Mouse (Mus musculus) midbrain, embryonic 11.5 days (tissue): ENCODE results near the gene Zfp704. TPM values are rescaled to one million over a fixed set of nuclear protein-coding genes. Genes with fewer than 3 reads are reported as not detected.
A peak's percentile ranks its signal among the peaks of the same experiment; 100 is the strongest.

ENCODE experiments used
- ATAC-seq: fragments of 200-750 bp; cut with Nextera tagmentation; 2 replicates; pipeline ENCODE4 v1.8.0; 2017; ENCODE audit warnings: moderate TSS enrichment, moderate library complexity; ENCODE audit not compliant: low FRiP score
- DNase-seq: peaks from one replicate; pipeline ENCODE4 v3.0.0; 2015; ENCODE audit warnings: low spot score; ENCODE audit errors: missing footprints
- H3K27ac ChIP-seq: fragments of 300-500 bp; sonication (generic); 2 replicates; pipeline ENCODE4 v1.5.1; 2014; ENCODE audit warnings: low read depth, low read length
- H3K27me3 ChIP-seq: fragments of 300-500 bp; sonication (generic); 2 replicates; pipeline ENCODE4 v1.6.1; 2014; ENCODE audit warnings: mild to moderate bottlenecking, low read length, moderate library complexity, mixed read lengths; ENCODE audit not compliant: control insufficient read depth, insufficient read depth
- H3K36me3 ChIP-seq: fragments of 300-500 bp; sonication (generic); 2 replicates; pipeline ENCODE4 v1.6.1; 2014; ENCODE audit warnings: mild to moderate bottlenecking, low read length, moderate library complexity, mixed read lengths; ENCODE audit not compliant: control insufficient read depth, insufficient read depth
- H3K4me1 ChIP-seq: fragments of 300-500 bp; sonication (generic); 2 replicates; pipeline ENCODE4 v1.6.1; 2014; ENCODE audit warnings: low read length; ENCODE audit not compliant: control insufficient read depth, insufficient read depth
- H3K4me2 ChIP-seq: fragments of 300-500 bp; sonication (generic); 2 replicates; pipeline ENCODE4 v1.6.1; 2014; ENCODE audit warnings: mild to moderate bottlenecking, moderate library complexity
- H3K4me3 ChIP-seq: fragments of 300-500 bp; sonication (generic); 2 replicates; pipeline ENCODE4 v1.5.1; 2014; ENCODE audit warnings: low read depth, low read length
- H3K9ac ChIP-seq: fragments of 300-500 bp; sonication (generic); 2 replicates; pipeline ENCODE4 v1.6.1; 2014; ENCODE audit warnings: low read length
- H3K9me3 ChIP-seq: fragments of 300-500 bp; sonication (generic); 2 replicates; pipeline ENCODE4 v1.6.1; 2016; ENCODE audit warnings: low read length; ENCODE audit not compliant: control insufficient read depth
- WGBS: fragments of 180-500 bp; shearing (Covaris S2); extraction: QIAGEN DNeasy Blood & Tissue Kit; methylation state at CpG from one replicate; pipeline ENCODE4 v1.1.7; 2014; 5-methylcytosine and 5-hydroxymethylcytosine counted together
- polyA plus RNA-seq: library from polyadenylated mRNA; unstranded; fragments of >200 nt; fragmentation: Nextera tagmentation; extraction: Ambion mirVana; gene quantifications from 2 replicates; pipeline ENCODE4 v1.2.1, GENCODE M21; 2014

The Zfp704 gene
- polyA plus RNA-seq, 1 experiment from 2014 or later = 5.5 TPM

DNA sequence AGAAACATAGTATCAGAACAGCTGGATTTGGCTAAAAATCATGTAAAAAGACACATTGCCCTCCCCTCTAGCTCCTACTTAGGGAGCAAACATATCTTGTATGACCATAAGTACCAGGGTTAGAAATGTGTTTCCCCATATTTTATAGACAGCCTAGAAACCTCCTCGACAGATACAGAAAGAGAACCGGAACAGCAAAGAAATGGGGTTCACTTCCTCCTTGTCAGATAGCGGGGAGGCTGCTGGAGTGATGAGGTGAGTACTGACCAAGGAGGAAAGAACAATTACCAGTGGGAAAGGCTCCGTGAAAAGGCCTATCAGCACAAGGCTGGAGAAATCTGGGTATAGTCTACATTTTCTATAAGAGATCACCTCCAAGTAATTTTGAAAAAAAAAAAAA is 182.1 kb downstream of the Zfp704 start:
- H3K9ac ChIP-seq = no peak overlapping the region
- H3K4me1 ChIP-seq = no peaks in the 10 kb centered on the region
- no peaks in the 10 kb centered on the region for H3K9me3 ChIP-seq
- H3K4me2 ChIP-seq = no peak overlapping the region
- no peaks in the 10 kb centered on the region for H3K27me3 ChIP-seq
- WGBS = 91% methylated on average over 4 of the region's 4 CpGs
- no peak overlapping the region for H3K27ac ChIP-seq
- H3K36me3 ChIP-seq = no peaks in the 10 kb centered on the region
- no peak for DNase-seq
- H3K4me3 ChIP-seq = no peak overlapping the region
- ATAC-seq = no peak

GRCm38 (mm10) chr3:9425661-9426060 is 184.2 kb downstream of the Zfp704 start:
- Histone ChIP-seq H3K4me1 (no peaks in the 10 kb centered on the region), H3K27ac (no peak overlapping the region)
- 93% methylated on average over 5 of the region's 5 CpGs for WGBS

GRCm38 (mm10) chr3:9424637-9425036 is 185.2 kb downstream of the Zfp704 start:
- H3K27ac ChIP-seq = no peak overlapping the region
- no peak for ATAC-seq
- no peaks in the 10 kb centered on the region for H3K4me1 ChIP-seq
- no peak overlapping the region for H3K4me3 ChIP-seq
- H3K4me2 ChIP-seq = no peak overlapping the region
- peak; percentile 45 for DNase-seq
- H3K27me3 ChIP-seq = no peaks in the 10 kb centered on the region
- H3K9me3 ChIP-seq = no peaks in the 10 kb centered on the region
- H3K9ac ChIP-seq = no peak overlapping the region
- 90% methylated on average over 6 of the region's 6 CpGs for WGBS
- H3K36me3 ChIP-seq = no peaks in the 10 kb centered on the region

More at GRCm38 (mm10) chr3:9425661-9426060, 184.2 kb downstream of the Zfp704 start:
- H3K27me3 ChIP-seq = no peaks in the 10 kb centered on the region
- H3K9ac ChIP-seq = no peak overlapping the region
- DNase-seq (peak; percentile 59), ATAC-seq (no peak)
- H3K9me3 ChIP-seq = no peaks in the 10 kb centered on the region
- no peak overlapping the region for H3K4me3 ChIP-seq
- H3K4me2 ChIP-seq = no peak overlapping the region
- H3K36me3 ChIP-seq = no peaks in the 10 kb centered on the region

DNA sequence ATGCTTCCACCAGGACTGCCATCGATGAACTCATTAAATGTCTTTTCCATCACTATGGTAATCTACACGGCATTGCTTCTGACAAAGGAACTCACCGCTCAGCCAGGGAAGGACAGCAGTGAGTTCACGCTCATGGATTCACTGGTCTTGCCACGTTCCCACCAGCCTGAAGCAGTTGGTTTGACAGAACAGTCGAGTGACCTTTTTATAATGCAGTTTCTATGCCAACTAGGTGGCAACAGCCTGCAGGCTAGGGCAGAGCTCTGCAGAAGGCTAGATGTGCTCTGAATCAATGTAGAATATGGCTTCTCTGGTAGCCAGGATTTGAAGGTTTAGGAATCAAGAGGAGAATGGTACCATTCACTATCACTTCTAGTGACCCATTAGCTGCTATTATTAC is 186.2 kb downstream of the Zfp704 start:
- 88% methylated on average over 6 of the region's 6 CpGs for WGBS
- no peaks in the 10 kb centered on the region for H3K36me3 ChIP-seq
- no peaks in the 10 kb centered on the region for H3K27me3 ChIP-seq
- H3K4me1 ChIP-seq = no peaks in the 10 kb centered on the region
- no peaks in the 10 kb centered on the region for H3K9me3 ChIP-seq
- no peak overlapping the region for H3K4me3 ChIP-seq
- H3K4me2 ChIP-seq = no peak overlapping the region
- DNase-seq (peak; percentile 79), ATAC-seq (no peak)
- H3K27ac ChIP-seq = no peak overlapping the region
- H3K9ac ChIP-seq = no peak overlapping the region

DNA sequence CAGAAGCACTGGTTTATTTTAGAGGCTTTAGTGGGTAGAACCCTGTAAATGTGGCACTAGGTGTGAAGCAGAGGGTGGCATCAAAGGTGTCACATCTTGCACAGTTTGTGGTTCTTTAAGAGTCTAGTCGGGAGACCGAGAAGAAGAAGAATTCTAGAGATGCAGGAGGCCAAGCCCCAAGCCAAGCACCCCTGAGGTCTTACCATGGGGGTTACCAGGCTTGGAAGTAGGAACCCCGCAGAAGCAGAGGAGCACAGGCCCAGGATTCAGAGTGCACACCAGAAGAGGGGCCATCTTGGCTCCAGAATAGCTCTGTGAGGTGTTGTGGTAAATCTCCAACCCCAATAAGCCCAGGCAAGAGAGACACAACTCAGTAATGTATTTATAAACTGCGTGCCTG is 201.0 kb downstream of the Zfp704 start:
- H3K27ac ChIP-seq = no peak overlapping the region
- WGBS = 84% methylated on average over 4 of the region's 4 CpGs
- ATAC-seq (no peak), DNase-seq (no peak)
- no peaks in the 10 kb centered on the region for H3K27me3 ChIP-seq
- no peaks in the 10 kb centered on the region; the same call in 1 of the 2 replicates for H3K4me1 ChIP-seq
- H3K9ac ChIP-seq = no peak overlapping the region
- no peak overlapping the region for H3K4me2 ChIP-seq
- H3K36me3 ChIP-seq = no peaks in the 10 kb centered on the region
- H3K9me3 ChIP-seq = no peaks in the 10 kb centered on the region
- no peak overlapping the region for H3K4me3 ChIP-seq

GRCm38 (mm10) chr3:9407801-9408200 is 202.1 kb downstream of the Zfp704 start:
- WGBS = 77% methylated on average over 10 of the region's 10 CpGs
- Histone ChIP-seq H3K9ac (no peak overlapping the region), H3K36me3 (no peaks in the 10 kb centered on the region), H3K27me3 (no peaks in the 10 kb centered on the region), H3K27ac (no peak overlapping the region), H3K4me2 (no peak overlapping the region), H3K9me3 (no peaks in the 10 kb centered on the region), H3K4me1 (peaks cover 3% of the 10 kb centered on the region), H3K4me3 (no peak overlapping the region)
- ATAC-seq (no peak), DNase-seq (no peak)

DNA sequence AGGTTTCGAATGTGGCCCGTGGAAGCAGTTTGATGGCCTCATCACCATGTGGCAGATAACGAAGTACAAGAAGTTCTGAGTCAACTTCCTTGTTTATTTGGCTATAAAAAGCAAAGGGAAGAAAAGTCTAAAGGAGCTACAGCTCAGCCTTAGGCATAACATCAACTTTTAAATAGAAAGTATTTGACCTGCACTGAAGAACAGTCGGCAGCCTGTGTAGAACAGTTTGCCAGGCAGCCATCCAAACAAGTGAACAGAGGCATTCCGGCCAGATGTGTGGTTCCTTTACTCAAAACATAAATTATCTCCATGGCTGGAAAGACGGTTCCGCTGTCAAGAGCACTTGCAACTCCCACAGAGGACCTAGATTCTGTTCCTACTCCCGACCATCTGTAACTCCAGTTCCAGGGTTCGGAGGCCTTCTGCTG is 202.8 kb downstream of the Zfp704 start:
- Histone ChIP-seq H3K4me3 (no peak overlapping the region), H3K27ac (no peak overlapping the region), H3K27me3 (no peaks in the 10 kb centered on the region), H3K9me3 (no peaks in the 10 kb centered on the region), H3K36me3 (no peaks in the 10 kb centered on the region), H3K4me1 (peaks cover 3% of the 10 kb centered on the region), H3K9ac (no peak overlapping the region), H3K4me2 (no peak overlapping the region)
- ATAC-seq (no peak), DNase-seq (no peak)
- 84% methylated on average over 9 of the region's 9 CpGs for WGBS

GRCm38 (mm10) chr3:9405341-9405740 is 204.5 kb downstream of the Zfp704 start:
- no peaks in the 10 kb centered on the region for H3K36me3 ChIP-seq
- no peak for ATAC-seq
- DNase-seq = no peak
- H3K9me3 ChIP-seq = no peaks in the 10 kb centered on the region
- no peak overlapping the region for H3K27ac ChIP-seq
- H3K9ac ChIP-seq = no peak overlapping the region
- H3K4me3 ChIP-seq = no peak overlapping the region
- 88% methylated on average over 9 of the region's 9 CpGs for WGBS
- no peaks in the 10 kb centered on the region for H3K27me3 ChIP-seq
- H3K4me2 ChIP-seq = no peak overlapping the region
- peaks cover 6% of the 10 kb centered on the region for H3K4me1 ChIP-seq

GRCm38 (mm10) chr3:9403255-9404050 is 206.4 kb downstream of the Zfp704 start:
- WGBS = 78% methylated on average over 5 of the region's 5 CpGs
- Histone ChIP-seq H3K9me3 (no peaks in the 10 kb centered on the region), H3K4me2 (no peak overlapping the region), H3K9ac (no peak overlapping the region), H3K4me3 (no peak overlapping the region), H3K27me3 (no peaks in the 10 kb centered on the region), H3K27ac (no peak overlapping the region), H3K4me1 (peaks cover 6% of the 10 kb centered on the region), H3K36me3 (no peaks in the 10 kb centered on the region)
- ATAC-seq = peak; percentile 62; the same call in 1 of the 2 replicates
- DNase-seq = no peak
